Mouse (Mus musculus): ENCODE data around the gene Pik3r1. TPM values are rescaled to one million over a fixed set of nuclear protein-coding genes. Genes with fewer than 3 reads are reported as not detected.

Gene Pik3r1
- polyA plus RNA-seq, 1 experiment: 25.9 TPM

DNA sequence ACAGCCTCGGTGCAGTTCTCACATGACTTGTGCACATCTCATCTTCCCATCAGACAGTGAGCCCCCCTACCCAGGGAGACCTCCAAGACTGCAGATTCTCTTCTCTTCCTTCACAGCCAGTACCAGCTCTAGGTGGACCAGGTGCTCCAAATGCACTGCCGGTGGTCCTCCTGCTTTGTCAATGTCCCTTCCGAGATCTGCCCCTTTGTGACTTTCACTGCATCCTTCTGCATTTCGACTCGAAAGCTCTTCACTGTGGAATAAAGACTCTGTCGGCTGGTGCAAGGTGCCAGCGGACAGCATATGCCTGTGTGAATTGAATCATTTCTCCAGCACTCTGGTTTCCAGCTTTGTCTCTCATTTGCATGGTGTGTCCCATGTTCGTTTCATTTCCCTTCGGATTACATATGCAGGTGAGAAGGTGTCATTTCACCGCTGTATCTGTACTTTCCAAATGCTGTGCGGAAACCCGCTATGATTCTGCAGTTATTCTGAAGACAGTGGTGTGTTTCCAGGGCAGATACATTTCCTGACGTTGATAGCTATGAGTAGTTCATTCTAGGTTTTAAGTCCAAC is 32.1 kb upstream of the Pik3r1 start:
- Histone ChIP-seq H3K4me3 (replicated peaks; ENCODE audit: extremely low read depth, low read depth, low read length) (no peak overlapping the region), H3K4me1 (ENCODE audit: control insufficient read depth, insufficient read depth, low read length) (peaks cover 3% of the 10 kb centered on the region; the same call in 1 of the 2 replicates)
- 93% methylated on average over 13 of the region's 13 CpGs for WGBS
- TF ChIP-seq CTCF (IDR thresholded peaks at IDR 0.05; ENCODE audit: insufficient read depth, low read length) (no peak), POLR2A (IDR thresholded peaks at IDR 0.05; ENCODE audit: borderline replicate concordance, extremely low read depth, low read depth, low read length) (no peak)
- DNase-seq: no peak

DNA sequence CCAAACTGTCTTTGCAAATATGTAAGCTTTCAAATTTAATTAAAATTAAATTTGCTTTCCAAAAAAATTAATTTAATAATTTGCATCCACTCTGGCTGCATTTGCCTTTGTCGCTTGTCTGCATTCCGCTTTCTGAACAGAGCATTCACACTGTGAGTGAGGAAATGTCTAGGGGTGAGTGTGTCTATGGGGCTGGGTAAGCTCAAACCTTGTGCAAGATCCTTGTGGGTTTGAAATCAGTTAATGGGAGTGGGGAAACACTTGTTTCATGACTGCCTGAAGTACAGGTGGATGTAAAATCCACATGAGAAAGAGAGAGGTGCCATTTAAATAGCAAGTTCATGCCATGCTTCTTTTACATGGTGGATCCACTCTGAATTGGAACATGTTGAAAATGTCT is 31.3 kb upstream of the Pik3r1 start:
- peaks cover 3% of the 10 kb centered on the region; the same call in 1 of the 2 replicates for H3K4me1 ChIP-seq (ENCODE audit: control insufficient read depth, insufficient read depth, low read length)
- no peak overlapping the region for H3K4me3 ChIP-seq (replicated peaks; ENCODE audit: extremely low read depth, low read depth, low read length)
- TF ChIP-seq CTCF (IDR thresholded peaks at IDR 0.05; ENCODE audit: insufficient read depth, low read length): no peak
- no peak for TF ChIP-seq POLR2A (IDR thresholded peaks at IDR 0.05; ENCODE audit: borderline replicate concordance, extremely low read depth, low read depth, low read length)
- no peak for DNase-seq
- 95% methylated on average over 2 of the region's 2 CpGs for WGBS

DNA sequence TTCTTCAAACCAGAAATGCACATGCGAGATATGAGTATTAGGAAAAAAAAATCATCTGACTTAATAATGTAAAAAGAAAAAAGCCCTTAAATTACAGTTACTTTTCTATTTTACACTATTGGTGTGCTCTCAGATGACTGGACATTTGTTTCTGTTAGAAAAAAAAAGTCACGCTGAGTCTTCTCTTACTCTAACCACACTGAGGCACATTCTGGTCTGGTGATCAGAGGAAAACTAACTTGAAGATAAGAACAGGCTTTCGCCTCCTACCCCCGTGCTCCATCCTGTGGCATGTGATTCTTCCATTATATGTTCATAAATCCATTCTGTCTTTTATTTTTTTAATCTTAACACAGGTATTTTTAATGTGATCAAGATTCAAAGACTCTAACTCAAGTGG is 30.5 kb upstream of the Pik3r1 start:
- WGBS: 90% methylated on average over 4 of the region's 4 CpGs
- no peak for DNase-seq
- no peak for TF ChIP-seq CTCF (IDR thresholded peaks at IDR 0.05; ENCODE audit: insufficient read depth, low read length)
- TF ChIP-seq POLR2A (IDR thresholded peaks at IDR 0.05; ENCODE audit: borderline replicate concordance, extremely low read depth, low read depth, low read length): no peak
- H3K4me1 ChIP-seq (ENCODE audit: control insufficient read depth, insufficient read depth, low read length): peaks cover 3% of the 10 kb centered on the region; the same call in 1 of the 2 replicates
- H3K4me3 ChIP-seq (replicated peaks; ENCODE audit: extremely low read depth, low read depth, low read length): no peak overlapping the region

- no peak for DNase-seq
- peaks cover 3% of the 10 kb centered on the region; the same call in 1 of the 2 replicates for H3K4me1 ChIP-seq (ENCODE audit: control insufficient read depth, insufficient read depth, low read length)
- 63% methylated on average over 6 of the region's 6 CpGs for WGBS
- no peak for TF ChIP-seq CTCF (IDR thresholded peaks at IDR 0.05; ENCODE audit: insufficient read depth, low read length)
- TF ChIP-seq POLR2A (IDR thresholded peaks at IDR 0.05; ENCODE audit: borderline replicate concordance, extremely low read depth, low read depth, low read length): no peak
- H3K4me3 ChIP-seq (replicated peaks; ENCODE audit: extremely low read depth, low read depth, low read length): no peak overlapping the region
Observed at GRCm38 (mm10) chr13:101796983-101797382, 29.0 kb upstream of the Pik3r1 start.

- TF ChIP-seq CTCF (IDR thresholded peaks at IDR 0.05; ENCODE audit: insufficient read depth, low read length) (no peak), POLR2A (IDR thresholded peaks at IDR 0.05; ENCODE audit: borderline replicate concordance, extremely low read depth, low read depth, low read length) (no peak)
- Histone ChIP-seq H3K4me1 (ENCODE audit: control insufficient read depth, insufficient read depth, low read length) (no peaks in the 10 kb centered on the region), H3K4me3 (replicated peaks; ENCODE audit: extremely low read depth, low read depth, low read length) (no peak overlapping the region)
- 90% methylated on average over 4 of the region's 4 CpGs for WGBS
- no peak for DNase-seq
Observed at GRCm38 (mm10) chr13:101785705-101786104, 17.7 kb upstream of the Pik3r1 start.

- no peak for DNase-seq
- Histone ChIP-seq H3K4me3 (replicated peaks; ENCODE audit: extremely low read depth, low read depth, low read length) (no peak overlapping the region), H3K4me1 (ENCODE audit: control insufficient read depth, insufficient read depth, low read length) (no peaks in the 10 kb centered on the region)
- WGBS: 91% methylated on average over 13 of the region's 13 CpGs
- no peak for TF ChIP-seq POLR2A (IDR thresholded peaks at IDR 0.05; ENCODE audit: borderline replicate concordance, extremely low read depth, low read depth, low read length)
- TF ChIP-seq CTCF (IDR thresholded peaks at IDR 0.05; ENCODE audit: insufficient read depth, low read length): no peak
Observed at GRCm38 (mm10) chr13:101784651-101785289, 16.8 kb upstream of the Pik3r1 start.

DNA sequence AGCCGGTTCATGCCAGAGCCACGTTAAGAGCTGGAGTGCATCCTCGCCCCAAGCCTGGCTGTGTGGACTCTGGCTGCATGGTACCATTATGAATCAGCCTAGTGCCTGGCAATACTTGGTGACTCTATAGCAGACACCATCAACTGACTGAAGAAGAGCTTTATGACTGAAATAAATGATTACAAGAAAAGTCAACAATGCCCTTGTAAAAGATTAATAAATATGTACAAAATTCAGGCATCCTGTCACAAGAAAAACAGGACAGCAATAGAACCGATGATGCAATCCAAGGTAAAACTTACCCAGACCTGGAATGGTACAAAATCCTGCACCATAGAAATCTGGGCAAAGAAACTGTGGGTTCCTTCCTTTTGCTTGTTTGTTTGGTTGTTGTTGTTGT is 11.0 kb upstream of the Pik3r1 start:
- Histone ChIP-seq H3K4me3 (replicated peaks; ENCODE audit: extremely low read depth, low read depth, low read length) (no peak overlapping the region), H3K4me1 (ENCODE audit: control insufficient read depth, insufficient read depth, low read length) (no peaks in the 10 kb centered on the region; the same call in 1 of the 2 replicates)
- DNase-seq: no peak
- 92% methylated on average over 4 of the region's 4 CpGs for WGBS
- no peak for TF ChIP-seq CTCF (IDR thresholded peaks at IDR 0.05; ENCODE audit: insufficient read depth, low read length)
- no peak for TF ChIP-seq POLR2A (IDR thresholded peaks at IDR 0.05; ENCODE audit: borderline replicate concordance, extremely low read depth, low read depth, low read length)

DNA sequence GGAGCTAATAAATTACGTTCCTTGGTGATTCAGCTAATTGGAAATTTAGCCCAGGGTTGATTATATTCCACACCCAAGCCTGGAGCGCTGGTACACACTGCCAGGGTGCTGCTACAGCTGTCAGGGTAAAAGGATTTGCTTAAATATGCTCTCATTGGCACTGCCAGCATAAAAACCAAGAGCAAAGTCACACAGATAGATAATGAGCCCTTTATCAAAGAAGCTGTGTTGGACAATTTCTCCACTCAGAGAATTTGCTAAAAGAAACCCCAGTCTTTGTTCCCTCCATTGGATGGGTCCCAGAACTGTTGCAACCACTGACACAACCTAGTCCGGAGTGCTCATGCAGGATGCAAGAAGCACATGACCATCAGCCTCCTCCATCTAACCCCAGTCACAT is 9.8 kb upstream of the Pik3r1 start:
- H3K4me1 ChIP-seq (ENCODE audit: control insufficient read depth, insufficient read depth, low read length): no peaks in the 10 kb centered on the region; the same call in 1 of the 2 replicates
- no peak overlapping the region for H3K4me3 ChIP-seq (replicated peaks; ENCODE audit: extremely low read depth, low read depth, low read length)
- DNase-seq: no peak
- TF ChIP-seq CTCF (IDR thresholded peaks at IDR 0.05; ENCODE audit: insufficient read depth, low read length) (no peak), POLR2A (IDR thresholded peaks at IDR 0.05; ENCODE audit: borderline replicate concordance, extremely low read depth, low read depth, low read length) (no peak)
- WGBS: 73% methylated on average over 3 of the region's 3 CpGs

- TF ChIP-seq CTCF (IDR thresholded peaks at IDR 0.05; ENCODE audit: insufficient read depth, low read length) (no peak), POLR2A (IDR thresholded peaks at IDR 0.05; ENCODE audit: borderline replicate concordance, extremely low read depth, low read depth, low read length) (no peak)
- no peak overlapping the region for H3K4me3 ChIP-seq (replicated peaks; ENCODE audit: extremely low read depth, low read depth, low read length)
- peaks cover 3% of the 10 kb centered on the region for H3K4me1 ChIP-seq (ENCODE audit: control insufficient read depth, insufficient read depth, low read length)
- no peak for DNase-seq
Observed at GRCm38 (mm10) chr13:101771071-101771470, 3.1 kb upstream of the Pik3r1 start.

DNA sequence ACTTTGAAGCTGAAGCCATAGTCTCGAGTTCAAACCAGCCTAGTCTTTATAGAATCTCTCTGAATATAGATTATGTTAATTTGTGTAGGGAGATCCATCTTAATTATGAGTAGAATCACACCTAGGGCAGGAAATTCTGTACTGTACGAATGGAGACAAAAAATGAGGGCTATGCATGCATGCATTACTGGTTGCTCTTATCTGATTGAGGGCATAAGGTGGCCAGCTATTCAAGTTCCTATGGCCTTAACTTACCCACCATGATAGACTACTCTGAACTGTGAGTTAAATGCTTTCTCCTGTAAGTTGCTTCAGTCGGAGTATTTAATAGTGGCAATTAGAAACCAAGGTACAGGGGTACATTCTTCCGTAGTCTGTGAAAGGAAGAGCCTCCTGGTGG is 1.9 kb upstream of the Pik3r1 start:
- WGBS: 93% methylated on average over 4 of the region's 4 CpGs
- no peak for DNase-seq
- no peak overlapping the region for H3K4me3 ChIP-seq (replicated peaks; ENCODE audit: extremely low read depth, low read depth, low read length)
- H3K4me1 ChIP-seq (ENCODE audit: control insufficient read depth, insufficient read depth, low read length): peaks cover 7% of the 10 kb centered on the region
- TF ChIP-seq CTCF (IDR thresholded peaks at IDR 0.05; ENCODE audit: insufficient read depth, low read length): no peak
- no peak for TF ChIP-seq POLR2A (IDR thresholded peaks at IDR 0.05; ENCODE audit: borderline replicate concordance, extremely low read depth, low read depth, low read length)
